In genomic region chr14:76244338-76245062, GRCm38 (mm10) we compare ENCODE assay signal across 9 mouse cellular contexts.
A peak's percentile ranks its signal among the peaks of the same experiment; 100 is the strongest.
DNase-seq lines count a peak whose midpoint lies in the region; ATAC-seq lines count a peak whose summit lies in the region.
"Had no signal": no experiment of that assay in that cellular context is flagged by ENCODE, and none has a peak within 500 bp of the region (broad histone marks: within the 10 kb centered on the region; RNA-seq: fewer than 3 reads in every experiment).

No protein-coding gene starts in this region.

- no peak overlapping the region for H3K4me2 ChIP-seq in intestine, embryonic 15.5 days (replicated peaks)
- H3K4me2 ChIP-seq in neural tube, embryonic 11.5 days (ENCODE audit: low read depth): no peak overlapping the region

- H3K27me3 ChIP-seq in heart, embryonic 10.5 days (ENCODE audit: insufficient read depth, poor library complexity, severe bottlenecking): no peaks in the 10 kb centered on the region
- no peaks in the 10 kb centered on the region for H3K27me3 ChIP-seq in intestine, embryonic 15.5 days (replicated peaks)
- H3K27me3 ChIP-seq in neural tube, embryonic 11.5 days (ENCODE audit: control insufficient read depth, insufficient read depth, low read length): no peaks in the 10 kb centered on the region

- H3K9me3 ChIP-seq in heart, embryonic 10.5 days: no peaks in the 10 kb centered on the region
- H3K9me3 ChIP-seq in intestine, embryonic 15.5 days: no peaks in the 10 kb centered on the region
- no peaks in the 10 kb centered on the region for H3K9me3 ChIP-seq in neural tube, embryonic 11.5 days (ENCODE audit: control insufficient read depth, low read length)

- no peak overlapping the region for H3K4me3 ChIP-seq in heart, embryonic 10.5 days
- no peak overlapping the region for H3K4me3 ChIP-seq in intestine, embryonic 15.5 days (replicated peaks)
- no peak overlapping the region for H3K4me3 ChIP-seq in neural tube, embryonic 11.5 days (ENCODE audit: low read depth, low read length)

- DNase-seq in heart, embryonic 10.5 days (ENCODE audit: low spot score): no peak
- DNase-seq in heart, adult 11 months: no peak
- DNase-seq in embryo, embryonic 10.5 days (ENCODE audit: low spot score): peak; percentile 51
- DNase-seq in neural tube, embryonic 11.5 days (ENCODE audit: low spot score): peak; percentile 64
- DNase-seq in MN1 (ENCODE audit: low spot score): no peak
- DNase-seq in right cerebral cortex, postnatal 25 days: no peak
- DNase-seq in urinary bladder, postnatal 4 days (ENCODE audit: low spot score in 2 of 2): no peak
- DNase-seq: lung, postnatal 10 days had no signal

- peaks cover 17% of the 10 kb centered on the region for H3K4me1 ChIP-seq in heart, embryonic 10.5 days
- 0 out of 2 replicates have a peak, but pooled peaks cover 3% of the 10 kb centered on the region for H3K4me1 ChIP-seq in intestine, embryonic 15.5 days (replicated peaks)
- peaks cover 14% of the 10 kb centered on the region for H3K4me1 ChIP-seq in neural tube, embryonic 11.5 days (ENCODE audit: control insufficient read depth, insufficient read depth, low read length)

- WGBS in heart, embryonic 10.5 days: 30% methylated on average over 18 of the region's 18 CpGs
- 46% methylated on average over 18 of the region's 18 CpGs for WGBS in intestine, embryonic 15.5 days
- 39% methylated on average over 18 of the region's 18 CpGs for WGBS in neural tube, embryonic 11.5 days

- no peak overlapping the region for H3K9ac ChIP-seq in intestine, embryonic 15.5 days
- peak overlapping the region; percentile 32; the same call in 1 of the 2 replicates for H3K9ac ChIP-seq in neural tube, embryonic 11.5 days (ENCODE audit: low read length)

- ATAC-seq in intestine, embryonic 15.5 days: 0 out of 2 replicates have a peak, but pooled peaks have one; percentile 47
- ATAC-seq in neural tube, embryonic 11.5 days (ENCODE audit: insufficient read depth, low FRiP score, low TSS enrichment): peak; percentile 77

- H3K36me3 ChIP-seq in heart, embryonic 10.5 days: peaks cover 6% of the 10 kb centered on the region; the same call in 1 of the 2 replicates
- no peaks in the 10 kb centered on the region for H3K36me3 ChIP-seq in intestine, embryonic 15.5 days
- no peaks in the 10 kb centered on the region for H3K36me3 ChIP-seq in neural tube, embryonic 11.5 days (ENCODE audit: control insufficient read depth, insufficient read depth, low read length)

- H3K27ac ChIP-seq in heart, embryonic 10.5 days: peak overlapping the region; percentile 81
- H3K27ac ChIP-seq in intestine, embryonic 15.5 days: peak overlapping the region; percentile 40
- peak overlapping the region; percentile 63 for H3K27ac ChIP-seq in neural tube, embryonic 11.5 days (ENCODE audit: low read depth, low read length)

Comparison
In these comparisons a context has a peak if more than half of its experiments do, and no peak if none do; other contexts are left out.
1. DNase-seq: peak in embryo, embryonic 10.5 days (single experiment) and neural tube, embryonic 11.5 days (single experiment); none in heart, embryonic 10.5 days (single experiment), heart, adult 11 months (single experiment), MN1 (single experiment), right cerebral cortex, postnatal 25 days (single experiment) and urinary bladder, postnatal 4 days (0 of 2).
2. Peak in every context shown above with its lines, with median percentiles within 50 percentile points of each other: H3K27ac ChIP-seq.